Mouse (Mus musculus): ENCODE measurements around the gene Dpp6. TPM values are rescaled to one million over a fixed set of nuclear protein-coding genes. Genes with fewer than 3 reads are reported as not detected.
A peak's percentile ranks its signal among the peaks of the same experiment; 100 is the strongest.

The Dpp6 gene
- polyA plus RNA-seq, 1 experiment from 2014 or later = 5.5 TPM

DNA sequence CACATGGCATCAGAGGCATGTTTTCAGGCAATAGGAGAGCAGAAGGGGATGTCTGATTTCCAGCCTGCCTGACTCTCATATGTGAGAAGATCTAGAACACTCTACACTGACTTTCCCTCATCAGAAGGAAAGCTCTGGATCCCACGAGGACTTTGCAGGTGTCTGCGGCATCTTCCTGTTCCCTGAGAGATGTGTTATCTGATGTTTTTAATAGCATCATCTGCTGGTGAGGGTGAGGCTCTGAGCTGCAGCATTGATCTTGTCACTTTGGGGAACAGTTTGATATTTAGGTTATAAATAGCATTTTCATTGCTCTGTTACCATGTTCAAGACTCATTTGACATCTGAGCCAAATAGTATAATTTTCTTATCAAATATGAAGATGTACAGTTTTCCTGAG lies 388.8 kb downstream of the Dpp6 start:
- H3K4me1 ChIP-seq (ENCODE audit: control insufficient read depth, insufficient read depth, low read length) = no peaks in the 10 kb centered on the region
- no peak for DNase-seq (ENCODE audit: low spot score)
- H3K27me3 ChIP-seq (replicated peaks; ENCODE audit: control insufficient read depth, insufficient read depth, low read length) = no peaks in the 10 kb centered on the region
- H3K9ac ChIP-seq (ENCODE audit: low read depth, low read length) = no peak overlapping the region
- no peak overlapping the region for H3K27ac ChIP-seq (replicated peaks; ENCODE audit: low read depth, low read length)
- no peaks in the 10 kb centered on the region for H3K9me3 ChIP-seq (ENCODE audit: control insufficient read depth, low read length)
- H3K4me2 ChIP-seq (ENCODE audit: low read depth, low read length) = no peak overlapping the region
- no peak for ATAC-seq (ENCODE audit: low read depth)
- no peak overlapping the region for H3K4me3 ChIP-seq (ENCODE audit: low read depth, low read length)
- no peaks in the 10 kb centered on the region for H3K36me3 ChIP-seq (ENCODE audit: control insufficient read depth, insufficient read depth, low read length)
- WGBS = 90% methylated on average over 2 of the region's 2 CpGs

DNA sequence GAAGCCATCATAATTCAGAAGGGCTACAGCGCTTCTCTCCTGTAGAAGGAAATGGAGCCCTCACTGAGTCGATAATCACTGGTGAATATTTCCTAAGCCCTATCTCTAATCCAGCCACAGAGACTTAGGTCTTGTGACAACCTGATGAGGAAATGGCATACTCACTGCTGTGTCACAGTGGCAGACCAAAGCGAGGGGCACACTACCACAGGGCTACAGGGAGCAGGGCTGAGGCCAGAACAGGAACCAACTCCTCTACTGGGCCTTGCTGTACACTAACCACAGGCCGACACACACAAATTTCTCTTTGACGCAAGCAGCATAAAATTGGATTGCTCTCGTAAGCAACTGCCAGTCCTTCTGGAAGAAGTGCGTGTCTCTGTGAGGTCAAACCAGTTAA lies 389.2 kb downstream of the Dpp6 start:
- H3K27me3 ChIP-seq (replicated peaks; ENCODE audit: control insufficient read depth, insufficient read depth, low read length) = no peaks in the 10 kb centered on the region
- H3K4me1 ChIP-seq (ENCODE audit: control insufficient read depth, insufficient read depth, low read length) = no peaks in the 10 kb centered on the region
- 89% methylated on average over 7 of the region's 7 CpGs for WGBS
- no peak for DNase-seq (ENCODE audit: low spot score)
- no peak overlapping the region for H3K27ac ChIP-seq (replicated peaks; ENCODE audit: low read depth, low read length)
- H3K36me3 ChIP-seq (ENCODE audit: control insufficient read depth, insufficient read depth, low read length) = no peaks in the 10 kb centered on the region
- H3K9ac ChIP-seq (ENCODE audit: low read depth, low read length) = no peak overlapping the region
- H3K4me3 ChIP-seq (ENCODE audit: low read depth, low read length) = no peak overlapping the region
- no peaks in the 10 kb centered on the region for H3K9me3 ChIP-seq (ENCODE audit: control insufficient read depth, low read length)
- no peak overlapping the region for H3K4me2 ChIP-seq (ENCODE audit: low read depth, low read length)
- ATAC-seq (ENCODE audit: low read depth) = no peak

DNA sequence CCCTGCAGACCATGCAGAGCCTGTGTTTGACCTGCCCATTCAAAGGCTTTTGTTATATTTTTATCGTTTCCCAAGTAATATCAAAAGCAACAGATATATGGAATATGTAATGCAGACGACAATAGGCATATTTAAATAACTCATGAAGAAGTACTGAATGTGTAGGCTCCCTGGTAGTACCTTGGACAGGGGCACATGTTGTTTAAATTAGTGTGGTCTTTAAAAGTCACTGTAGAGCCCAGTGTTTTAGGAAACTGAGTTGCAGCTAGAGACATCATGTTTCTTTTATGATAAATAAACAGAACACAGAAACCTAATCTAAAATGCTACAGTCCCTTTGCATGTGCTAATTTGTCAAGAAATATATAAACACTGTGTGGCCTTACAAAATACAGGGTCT lies 403.1 kb downstream of the Dpp6 start:
- Histone ChIP-seq H3K9me3 (ENCODE audit: control insufficient read depth, low read length) (no peaks in the 10 kb centered on the region), H3K4me3 (ENCODE audit: low read depth, low read length) (no peak overlapping the region), H3K9ac (ENCODE audit: low read depth, low read length) (no peak overlapping the region), H3K4me2 (ENCODE audit: low read depth, low read length) (no peak overlapping the region), H3K27ac (replicated peaks; ENCODE audit: low read depth, low read length) (no peak overlapping the region), H3K36me3 (ENCODE audit: control insufficient read depth, insufficient read depth, low read length) (no peaks in the 10 kb centered on the region), H3K4me1 (ENCODE audit: control insufficient read depth, insufficient read depth, low read length) (no peaks in the 10 kb centered on the region), H3K27me3 (replicated peaks; ENCODE audit: control insufficient read depth, insufficient read depth, low read length) (no peaks in the 10 kb centered on the region)
- no peak for ATAC-seq (ENCODE audit: low read depth)
- DNase-seq (ENCODE audit: low spot score) = peak; percentile 26
- WGBS = 68% methylated on average over 2 of the region's 2 CpGs

DNA sequence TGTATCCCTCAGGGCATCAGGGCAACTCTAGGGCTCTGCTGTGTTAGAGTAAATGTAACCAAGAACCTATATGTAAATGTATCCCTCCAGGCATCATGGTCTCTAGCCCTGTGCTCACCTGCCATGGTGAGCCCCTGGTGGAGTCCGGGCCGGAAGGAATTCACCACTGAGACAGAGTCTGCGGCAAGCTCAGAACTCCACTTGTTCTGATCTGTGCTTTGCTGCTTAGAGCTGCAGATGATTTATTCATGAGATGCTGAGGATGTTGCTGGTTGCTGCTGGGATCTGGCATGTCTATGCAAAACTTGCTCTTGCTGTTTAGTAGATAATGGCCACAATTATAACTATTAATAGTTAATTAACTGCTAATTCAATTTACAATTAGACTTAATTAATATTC lies 425.1 kb downstream of the Dpp6 start:
- DNase-seq (ENCODE audit: low spot score) = no peak
- 83% methylated on average over 3 of the region's 3 CpGs for WGBS
- ATAC-seq (ENCODE audit: low read depth) = no peak

DNA sequence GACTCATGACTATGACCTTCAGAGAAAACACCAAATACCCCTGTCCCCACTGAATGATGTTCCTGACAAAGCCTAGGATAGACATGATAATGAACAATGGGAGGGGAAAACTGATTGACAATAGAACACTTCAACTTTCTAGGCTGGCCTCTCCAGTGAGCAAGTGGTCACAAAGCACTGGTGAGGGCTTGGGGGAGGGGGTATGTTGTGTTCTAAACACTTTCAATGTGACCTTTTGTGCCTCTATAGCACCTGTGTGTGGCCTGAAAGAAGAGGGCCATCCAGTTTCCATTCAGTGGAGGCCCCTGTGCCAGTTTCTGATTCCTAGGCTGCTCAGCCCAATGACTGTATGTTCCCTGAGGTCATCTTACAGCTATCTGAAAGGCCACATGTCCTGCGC lies 426.2 kb downstream of the Dpp6 start:
- DNase-seq (ENCODE audit: low spot score) (no peak), ATAC-seq (ENCODE audit: low read depth) (no peak)
- H3K36me3 ChIP-seq (ENCODE audit: control insufficient read depth, insufficient read depth, low read length) = no peaks in the 10 kb centered on the region
- 82% methylated on average over 1 of the region's 1 CpGs for WGBS
- H3K4me2 ChIP-seq (ENCODE audit: low read depth, low read length) = no peak overlapping the region
- H3K4me3 ChIP-seq (ENCODE audit: low read depth, low read length) = no peak overlapping the region
- H3K4me1 ChIP-seq (ENCODE audit: control insufficient read depth, insufficient read depth, low read length) = no peaks in the 10 kb centered on the region
- H3K9me3 ChIP-seq (ENCODE audit: control insufficient read depth, low read length) = no peaks in the 10 kb centered on the region
- H3K27me3 ChIP-seq (replicated peaks; ENCODE audit: control insufficient read depth, insufficient read depth, low read length) = no peaks in the 10 kb centered on the region
- H3K9ac ChIP-seq (ENCODE audit: low read depth, low read length) = no peak overlapping the region
- no peak overlapping the region for H3K27ac ChIP-seq (replicated peaks; ENCODE audit: low read depth, low read length)

More for the DNA sequence above, 425.1 kb downstream of the Dpp6 start:
- no peaks in the 10 kb centered on the region for H3K27me3 ChIP-seq (replicated peaks; ENCODE audit: control insufficient read depth, insufficient read depth, low read length)
- no peaks in the 10 kb centered on the region for H3K36me3 ChIP-seq (ENCODE audit: control insufficient read depth, insufficient read depth, low read length)
- no peak overlapping the region for H3K4me3 ChIP-seq (ENCODE audit: low read depth, low read length)
- H3K27ac ChIP-seq (replicated peaks; ENCODE audit: low read depth, low read length) = no peak overlapping the region
- no peak overlapping the region for H3K4me2 ChIP-seq (ENCODE audit: low read depth, low read length)
- H3K9ac ChIP-seq (ENCODE audit: low read depth, low read length) = no peak overlapping the region
- H3K9me3 ChIP-seq (ENCODE audit: control insufficient read depth, low read length) = no peaks in the 10 kb centered on the region
- no peaks in the 10 kb centered on the region for H3K4me1 ChIP-seq (ENCODE audit: control insufficient read depth, insufficient read depth, low read length)

DNA sequence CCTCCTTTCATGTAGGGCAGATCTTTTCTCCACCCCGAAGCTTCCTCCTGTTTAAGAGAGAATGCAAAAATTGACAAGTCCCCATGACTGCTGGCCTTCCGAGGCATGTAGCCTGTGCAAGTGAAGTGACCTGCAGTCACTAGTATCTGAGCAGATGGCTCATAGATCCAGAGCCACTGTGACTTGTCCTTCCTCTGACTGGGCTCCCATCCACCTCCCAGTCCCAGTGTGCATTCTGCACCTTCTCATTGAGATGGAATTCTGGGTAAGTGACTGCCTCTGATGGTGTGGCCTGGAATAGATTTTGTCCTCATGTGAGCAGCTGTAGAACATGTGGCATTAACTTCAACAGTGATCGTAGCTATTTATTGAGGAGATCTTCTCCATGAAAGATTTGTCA lies 430.8 kb downstream of the Dpp6 start:
- Histone ChIP-seq H3K9ac (ENCODE audit: low read depth, low read length) (no peak overlapping the region), H3K27ac (replicated peaks; ENCODE audit: low read depth, low read length) (no peak overlapping the region), H3K4me2 (ENCODE audit: low read depth, low read length) (no peak overlapping the region), H3K9me3 (ENCODE audit: control insufficient read depth, low read length) (no peaks in the 10 kb centered on the region), H3K4me1 (ENCODE audit: control insufficient read depth, insufficient read depth, low read length) (no peaks in the 10 kb centered on the region), H3K4me3 (ENCODE audit: low read depth, low read length) (no peak overlapping the region), H3K36me3 (ENCODE audit: control insufficient read depth, insufficient read depth, low read length) (no peaks in the 10 kb centered on the region), H3K27me3 (replicated peaks; ENCODE audit: control insufficient read depth, insufficient read depth, low read length) (no peaks in the 10 kb centered on the region)
- ATAC-seq (ENCODE audit: low read depth) (no peak), DNase-seq (ENCODE audit: low spot score) (no peak)
- 75% methylated on average over 3 of the region's 3 CpGs for WGBS

DNA sequence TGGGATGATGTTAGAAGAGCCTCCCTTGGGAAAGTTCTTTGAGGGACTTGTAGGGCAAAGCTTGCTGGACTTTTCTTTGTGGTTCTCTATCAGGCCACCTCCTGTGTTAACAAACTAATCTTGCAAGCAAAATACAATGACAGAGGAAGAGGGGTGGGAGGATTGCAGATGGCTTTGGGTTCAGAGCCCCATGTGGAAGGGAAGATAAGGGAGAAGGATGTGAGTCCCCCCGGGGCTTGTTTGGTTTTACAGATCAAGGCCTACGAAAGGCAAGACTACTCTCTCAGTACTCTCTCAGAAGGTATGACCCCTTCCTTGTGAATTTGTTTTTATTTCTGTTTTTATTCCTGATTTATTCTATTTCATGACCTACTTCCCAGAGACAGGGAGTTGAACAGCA lies 431.7 kb downstream of the Dpp6 start:
- no peaks in the 10 kb centered on the region for H3K4me1 ChIP-seq (ENCODE audit: control insufficient read depth, insufficient read depth, low read length)
- no peak overlapping the region for H3K4me3 ChIP-seq (ENCODE audit: low read depth, low read length)
- ATAC-seq (ENCODE audit: low read depth) (no peak), DNase-seq (ENCODE audit: low spot score) (no peak)
- H3K4me2 ChIP-seq (ENCODE audit: low read depth, low read length) = no peak overlapping the region
- H3K27me3 ChIP-seq (replicated peaks; ENCODE audit: control insufficient read depth, insufficient read depth, low read length) = no peaks in the 10 kb centered on the region
- H3K9ac ChIP-seq (ENCODE audit: low read depth, low read length) = no peak overlapping the region
- no peak overlapping the region for H3K27ac ChIP-seq (replicated peaks; ENCODE audit: low read depth, low read length)
- H3K36me3 ChIP-seq (ENCODE audit: control insufficient read depth, insufficient read depth, low read length) = no peaks in the 10 kb centered on the region
- whole genome bisulfite sequencing = 61% methylated on average over 2 of the region's 2 CpGs
- no peaks in the 10 kb centered on the region for H3K9me3 ChIP-seq (ENCODE audit: control insufficient read depth, low read length)

DNA sequence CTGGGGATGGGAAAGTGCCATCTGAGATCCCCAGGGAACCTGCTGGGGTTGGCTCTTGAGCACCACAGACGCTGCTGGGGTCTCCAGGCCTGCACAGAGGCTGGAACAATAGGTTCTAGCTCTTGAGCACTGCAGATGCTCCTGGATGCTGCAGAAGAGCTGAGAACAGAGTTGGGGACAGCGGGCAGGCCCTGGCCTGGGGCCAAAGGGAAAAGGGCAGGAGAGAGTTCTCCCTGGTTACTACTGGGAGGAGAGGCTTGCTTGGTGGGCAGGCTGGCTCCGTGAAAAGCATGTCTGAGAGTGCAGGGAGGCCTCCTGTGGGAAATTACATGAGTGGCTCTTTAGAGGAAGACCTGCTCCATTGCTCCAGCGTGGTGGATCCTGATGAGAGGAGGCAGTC lies 432.9 kb downstream of the Dpp6 start:
- H3K9ac ChIP-seq (ENCODE audit: low read depth, low read length) = no peak overlapping the region
- H3K4me1 ChIP-seq (ENCODE audit: control insufficient read depth, insufficient read depth, low read length) = no peaks in the 10 kb centered on the region
- H3K4me3 ChIP-seq (ENCODE audit: low read depth, low read length) = no peak overlapping the region
- H3K27me3 ChIP-seq (replicated peaks; ENCODE audit: control insufficient read depth, insufficient read depth, low read length) = no peaks in the 10 kb centered on the region
- no peak for ATAC-seq (ENCODE audit: low read depth)
- DNase-seq (ENCODE audit: low spot score) = no peak
- no peak overlapping the region for H3K4me2 ChIP-seq (ENCODE audit: low read depth, low read length)
- H3K27ac ChIP-seq (replicated peaks; ENCODE audit: low read depth, low read length) = no peak overlapping the region
- H3K9me3 ChIP-seq (ENCODE audit: control insufficient read depth, low read length) = no peaks in the 10 kb centered on the region
- WGBS = 59% methylated on average over 4 of the region's 4 CpGs
- H3K36me3 ChIP-seq (ENCODE audit: control insufficient read depth, insufficient read depth, low read length) = no peaks in the 10 kb centered on the region

DNA sequence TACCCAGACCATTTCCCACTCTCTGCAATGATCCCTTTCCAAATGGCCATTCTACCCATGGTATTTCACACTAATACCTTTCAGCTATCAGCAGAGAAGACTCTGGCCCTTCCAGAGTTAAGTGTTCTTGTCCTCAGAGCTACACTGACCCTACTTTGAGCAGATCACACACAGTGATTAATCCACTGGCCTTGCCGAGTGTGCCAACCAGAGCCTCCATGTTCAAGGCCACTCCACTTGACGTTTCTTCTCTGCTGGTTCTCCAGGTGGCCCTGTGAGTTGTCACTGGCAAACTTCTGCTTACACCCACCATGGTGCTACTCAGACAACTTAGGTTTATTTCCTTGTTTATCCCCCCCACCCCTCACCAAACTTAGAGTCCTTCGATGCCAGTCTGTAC lies 433.9 kb downstream of the Dpp6 start:
- no peak for DNase-seq (ENCODE audit: low spot score)
- no peaks in the 10 kb centered on the region for H3K36me3 ChIP-seq (ENCODE audit: control insufficient read depth, insufficient read depth, low read length)

More for the DNA sequence above, 433.9 kb downstream of the Dpp6 start:
- H3K9ac ChIP-seq (ENCODE audit: low read depth, low read length) = no peak overlapping the region
- H3K4me2 ChIP-seq (ENCODE audit: low read depth, low read length) = no peak overlapping the region
- ATAC-seq (ENCODE audit: low read depth) = no peak
- no peaks in the 10 kb centered on the region for H3K4me1 ChIP-seq (ENCODE audit: control insufficient read depth, insufficient read depth, low read length)
- WGBS = 95% methylated on average over 3 of the region's 3 CpGs
- H3K27me3 ChIP-seq (replicated peaks; ENCODE audit: control insufficient read depth, insufficient read depth, low read length) = no peaks in the 10 kb centered on the region
- H3K4me3 ChIP-seq (ENCODE audit: low read depth, low read length) = no peak overlapping the region
- H3K27ac ChIP-seq (replicated peaks; ENCODE audit: low read depth, low read length) = no peak overlapping the region
- no peaks in the 10 kb centered on the region for H3K9me3 ChIP-seq (ENCODE audit: control insufficient read depth, low read length)

Measured in embryonic facial prominence, embryonic 14.5 days (tissue).